Mouse (Mus musculus) bone marrow, adult 2 months (tissue): ENCODE measurements around the gene Ppfia4. TPM values are rescaled to one million over a fixed set of nuclear protein-coding genes. Genes with fewer than 3 reads are reported as not detected.

Experiments used
- H3K27ac ChIP-seq: fragments of 200-500 bp; 2 replicates; pipeline ENCODE4 v1.5.1; 2012; ENCODE audit warnings: low read depth, mild to moderate bottlenecking, control low read depth, inconsistent platforms, low read length; ENCODE audit not compliant: control insufficient read depth, poor library complexity, insufficient read depth
- H3K4me1 ChIP-seq: fragments of 200-500 bp; 2 replicates; pipeline ENCODE4 v1.6.1; 2011; ENCODE audit warnings: low read length; ENCODE audit not compliant: control insufficient read depth, insufficient read depth
- H3K4me3 ChIP-seq: fragments of 200-500 bp; replicated peaks from 2 replicates; pipeline ENCODE3; 2011; ENCODE audit warnings: mild to moderate bottlenecking, low read depth, low read length, control low read depth; ENCODE audit not compliant: control insufficient read depth
- CTCF ChIP-seq: fragments of 200-500 bp; IDR thresholded peaks from 2 replicates; pipeline ENCODE4 v1.5.1; 2011; ENCODE audit warnings: low read length, control low read depth; ENCODE audit not compliant: control insufficient read depth, insufficient read depth
- POLR2A ChIP-seq: fragments of 200-500 bp; IDR thresholded peaks from 2 replicates; pipeline ENCODE4 v1.6.1; 2011; ENCODE audit warnings: low read depth, mild to moderate bottlenecking, control low read depth, low read length, borderline replicate concordance; ENCODE audit not compliant: control insufficient read depth
- WGBS: fragments of 180-500 bp; shearing (Covaris S2); methylation state at CpG from one replicate; pipeline ENCODE4 v1.1.7; 2018; 5-methylcytosine and 5-hydroxymethylcytosine counted together
- polyA plus RNA-seq: library from polyadenylated mRNA; stranded (reverse); fragments of >200 nt; gene quantifications from 2 replicates; pipeline ENCODE4 v1.2.4, GENCODE M21; 2011; ENCODE audit warnings: low replicate concordance; ENCODE audit not compliant: missing spikeins, insufficient read depth, insufficient read length

The Ppfia4 gene
- polyA plus RNA-seq, 1 experiment = 9.3 TPM

GRCm38 (mm10) chr1:134361195-134361856 is 28.6 kb upstream of the Ppfia4 start:
- Histone ChIP-seq H3K27ac (peak overlapping the region; percentile 94), H3K4me1 (peaks cover 2% of the 10 kb centered on the region; the same call in 1 of the 2 replicates), H3K4me3 (peak overlapping the region; percentile 99)
- under 1% methylated on average over 32 of the region's 44 CpGs for WGBS
- TF ChIP-seq CTCF (no peak), POLR2A (no peak)

GRCm38 (mm10) chr1:134360656-134361055 is 27.9 kb upstream of the Ppfia4 start:
- whole genome bisulfite sequencing = 41% methylated on average over 7 of the region's 7 CpGs
- H3K4me1 ChIP-seq = peaks cover 2% of the 10 kb centered on the region; the same call in 1 of the 2 replicates
- H3K27ac ChIP-seq = no peak overlapping the region
- H3K4me3 ChIP-seq = no peak overlapping the region
- TF ChIP-seq CTCF = no peak
- TF ChIP-seq POLR2A = no peak

- Histone ChIP-seq H3K27ac (no peak overlapping the region), H3K4me3 (no peak overlapping the region), H3K4me1 (peaks cover 2% of the 10 kb centered on the region; the same call in 1 of the 2 replicates)
- no peak for TF ChIP-seq POLR2A
- no peak for TF ChIP-seq CTCF
- 81% methylated on average over 4 of the region's 4 CpGs for WGBS
Observed at GRCm38 (mm10) chr1:134357461-134357860, 24.7 kb upstream of the Ppfia4 start.

GRCm38 (mm10) chr1:134353326-134353725 is 20.6 kb upstream of the Ppfia4 start:
- WGBS = 93% methylated on average over 2 of the region's 2 CpGs
- Histone ChIP-seq H3K4me3 (no peak overlapping the region), H3K27ac (no peak overlapping the region), H3K4me1 (no peaks in the 10 kb centered on the region; the same call in 1 of the 2 replicates)
- TF ChIP-seq CTCF (no peak), POLR2A (no peak)

GRCm38 (mm10) chr1:134347791-134348190 is 15.1 kb upstream of the Ppfia4 start:
- H3K4me1 ChIP-seq = no peaks in the 10 kb centered on the region; the same call in 1 of the 2 replicates
- no peak for TF ChIP-seq CTCF
- H3K4me3 ChIP-seq = no peak overlapping the region
- 93% methylated on average over 9 of the region's 9 CpGs for WGBS
- no peak overlapping the region for H3K27ac ChIP-seq

- WGBS = 90% methylated on average over 4 of the region's 4 CpGs
- no peak overlapping the region for H3K4me3 ChIP-seq
- TF ChIP-seq CTCF (no peak), POLR2A (no peak)
Observed at GRCm38 (mm10) chr1:134345075-134345474, 12.3 kb upstream of the Ppfia4 start.

GRCm38 (mm10) chr1:134344005-134344950 is 11.6 kb upstream of the Ppfia4 start:
- no peak overlapping the region for H3K4me3 ChIP-seq
- WGBS = 12% methylated on average over 54 of the region's 54 CpGs

More at GRCm38 (mm10) chr1:134345075-134345474, 12.3 kb upstream of the Ppfia4 start:
- Histone ChIP-seq H3K27ac (no peak overlapping the region), H3K4me1 (no peaks in the 10 kb centered on the region)

GRCm38 (mm10) chr1:134343567-134343966 is 10.8 kb upstream of the Ppfia4 start:
- TF ChIP-seq CTCF = no peak
- no peak for TF ChIP-seq POLR2A
- Histone ChIP-seq H3K4me3 (no peak overlapping the region), H3K27ac (no peak overlapping the region), H3K4me1 (no peaks in the 10 kb centered on the region)
- WGBS = 46% methylated on average over 2 of the region's 2 CpGs

More at GRCm38 (mm10) chr1:134344005-134344950, 11.6 kb upstream of the Ppfia4 start:
- no peak overlapping the region for H3K27ac ChIP-seq
- TF ChIP-seq POLR2A = no peak
- TF ChIP-seq CTCF = no peak
- H3K4me1 ChIP-seq = no peaks in the 10 kb centered on the region
